Mouse (Mus musculus) neural tube, embryonic 15.5 days (tissue): ENCODE measurements at regions not wholly inside any gene's neighbourhood (a gene's known extent, or its start where the extent isn't known, plus 50 kb on each side); places are given as distances from the start of the nearest gene placed in this dataset.

Experiments used
- ATAC-seq: fragments of 200-750 bp; cut with Nextera tagmentation; 2 replicates; pipeline ENCODE4 v1.8.0; 2017; ENCODE audit warnings: mild to moderate bottlenecking, moderate TSS enrichment, moderate library complexity; ENCODE audit not compliant: low FRiP score
- H3K27ac ChIP-seq: fragments of 300-500 bp; sonication (generic); replicated peaks from 2 replicates; pipeline ENCODE4 v1.5.1; 2015; ENCODE audit warnings: mild to moderate bottlenecking, inconsistent platforms
- H3K27me3 ChIP-seq: fragments of 300-500 bp; sonication (generic); replicated peaks from 2 replicates; pipeline ENCODE4 v1.6.1; 2015; ENCODE audit warnings: inconsistent platforms
- H3K36me3 ChIP-seq: fragments of 300-500 bp; sonication (generic); 2 replicates; pipeline ENCODE4 v1.6.1; 2015; ENCODE audit warnings: inconsistent platforms
- H3K4me1 ChIP-seq: fragments of 300-500 bp; sonication (generic); 2 replicates; pipeline ENCODE4 v1.6.1; 2015; ENCODE audit warnings: inconsistent platforms
- H3K4me2 ChIP-seq: fragments of 300-500 bp; sonication (generic); 2 replicates; pipeline ENCODE4 v1.6.1; 2015; ENCODE audit warnings: inconsistent platforms, mild to moderate bottlenecking, moderate library complexity
- H3K4me3 ChIP-seq: fragments of 300-500 bp; sonication (generic); replicated peaks from 2 replicates; pipeline ENCODE4 v1.5.1; 2015; ENCODE audit warnings: mild to moderate bottlenecking, inconsistent platforms
- H3K9ac ChIP-seq: fragments of 300-500 bp; sonication (generic); replicated peaks from 2 replicates; pipeline ENCODE4 v1.6.1; 2015; ENCODE audit warnings: mild to moderate bottlenecking, inconsistent platforms
- H3K9me3 ChIP-seq: fragments of 300-500 bp; sonication (generic); replicated peaks from 2 replicates; pipeline ENCODE4 v1.6.1; 2016; ENCODE audit warnings: inconsistent platforms
- WGBS: fragments of 180-500 bp; shearing (Covaris S2); methylation state at CpG from one replicate; pipeline ENCODE4 v1.1.7; 2015; ENCODE audit warnings: mixed read lengths; 5-methylcytosine and 5-hydroxymethylcytosine counted together

DNA sequence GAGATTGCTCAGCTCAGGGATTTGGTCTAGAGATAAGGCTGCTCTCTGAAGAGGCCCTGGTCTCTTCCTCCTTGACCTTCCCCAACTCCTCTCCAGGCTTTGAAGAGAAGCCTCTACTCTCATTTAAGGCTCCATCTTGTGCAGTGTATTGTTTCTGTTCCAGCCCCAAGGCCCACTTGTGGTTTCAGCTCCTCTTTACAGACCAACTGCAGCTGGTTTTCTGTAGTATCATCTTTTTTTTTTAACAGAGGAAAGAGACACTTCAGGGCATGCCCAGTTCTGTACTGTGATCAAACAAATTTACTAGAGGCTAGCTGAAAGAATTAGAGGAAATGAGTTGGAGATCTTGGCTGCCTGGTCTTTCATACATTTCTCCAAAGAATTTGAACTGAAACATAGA, 145.4 kb upstream of the Dcn start:
- Histone ChIP-seq H3K4me1 (no peaks in the 10 kb centered on the region), H3K9ac (no peak overlapping the region), H3K27ac (no peak overlapping the region), H3K4me2 (no peak overlapping the region), H3K4me3 (no peak overlapping the region), H3K36me3 (no peaks in the 10 kb centered on the region), H3K9me3 (no peaks in the 10 kb centered on the region), H3K27me3 (no peaks in the 10 kb centered on the region)
- ATAC-seq: no peak

GRCm38 (mm10) chr10:97334606-97335150, 144.7 kb upstream of the Dcn start:
- Histone ChIP-seq H3K9me3 (no peaks in the 10 kb centered on the region), H3K27me3 (no peaks in the 10 kb centered on the region), H3K9ac (no peak overlapping the region), H3K4me3 (no peak overlapping the region), H3K4me1 (no peaks in the 10 kb centered on the region), H3K36me3 (no peaks in the 10 kb centered on the region), H3K27ac (no peak overlapping the region), H3K4me2 (no peak overlapping the region)
- ATAC-seq: no peak
- WGBS: 79% methylated on average over 9 of the region's 9 CpGs

DNA sequence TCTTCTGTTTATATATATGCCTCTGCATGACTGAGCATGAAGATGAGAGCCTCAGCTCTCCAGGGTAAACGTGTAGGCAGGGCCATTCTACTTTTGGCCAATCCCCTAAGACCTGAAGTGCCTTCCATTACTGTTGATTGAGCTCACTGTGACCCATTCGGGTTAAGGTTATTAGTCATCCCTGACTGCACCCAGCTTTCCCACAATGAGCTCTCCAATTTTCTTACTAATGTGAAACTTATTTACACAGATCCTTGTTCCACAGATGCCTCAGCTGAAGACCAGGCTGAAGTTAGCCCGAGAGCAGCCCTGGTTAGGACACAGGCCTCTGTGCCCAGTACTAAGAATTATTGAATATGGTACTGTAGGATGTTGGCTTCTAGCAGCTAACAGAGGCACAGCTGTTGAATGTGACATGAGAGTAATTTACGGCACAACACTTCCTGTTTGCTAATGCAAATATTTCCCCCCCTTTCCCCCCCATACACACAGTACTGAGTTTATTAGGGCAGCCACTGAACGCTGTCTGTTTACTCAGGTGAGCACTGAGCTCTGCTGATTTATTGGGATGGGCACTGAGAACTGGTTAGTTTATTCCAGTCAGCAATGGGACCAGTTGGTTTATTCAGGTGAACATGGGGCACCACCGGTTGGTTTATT, 141.2 kb upstream of the Dcn start:
- WGBS: 56% methylated on average over 6 of the region's 6 CpGs
- H3K36me3 ChIP-seq: no peaks in the 10 kb centered on the region
- H3K9me3 ChIP-seq: no peaks in the 10 kb centered on the region
- ATAC-seq: no peak
- no peaks in the 10 kb centered on the region for H3K4me1 ChIP-seq
- H3K9ac ChIP-seq: no peak overlapping the region
- no peak overlapping the region for H3K27ac ChIP-seq
- no peaks in the 10 kb centered on the region for H3K27me3 ChIP-seq
- H3K4me2 ChIP-seq: no peak overlapping the region
- no peak overlapping the region for H3K4me3 ChIP-seq

- H3K27ac ChIP-seq: no peak overlapping the region
- WGBS: 37% methylated on average over 11 of the region's 11 CpGs
Measured at GRCm38 (mm10) chr10:97339866-97340706, 139.3 kb upstream of the Dcn start.

GRCm38 (mm10) chr10:97345347-97345746, 134.1 kb upstream of the Dcn start:
- H3K4me3 ChIP-seq: no peak overlapping the region
- 28% methylated on average over 6 of the region's 6 CpGs for WGBS
- peak; percentile 73 for ATAC-seq
- no peak overlapping the region for H3K4me2 ChIP-seq
- H3K36me3 ChIP-seq: no peaks in the 10 kb centered on the region
- no peak overlapping the region for H3K9ac ChIP-seq
- no peaks in the 10 kb centered on the region for H3K9me3 ChIP-seq
- no peaks in the 10 kb centered on the region for H3K4me1 ChIP-seq
- H3K27me3 ChIP-seq: no peaks in the 10 kb centered on the region
- no peak overlapping the region for H3K27ac ChIP-seq

More at GRCm38 (mm10) chr10:97339866-97340706, 139.3 kb upstream of the Dcn start:
- Histone ChIP-seq H3K4me3 (no peak overlapping the region), H3K4me2 (peak overlapping the region; percentile 21), H3K4me1 (no peaks in the 10 kb centered on the region), H3K27me3 (no peaks in the 10 kb centered on the region), H3K9me3 (no peaks in the 10 kb centered on the region), H3K9ac (no peak overlapping the region), H3K36me3 (no peaks in the 10 kb centered on the region)
- ATAC-seq: no peak

DNA sequence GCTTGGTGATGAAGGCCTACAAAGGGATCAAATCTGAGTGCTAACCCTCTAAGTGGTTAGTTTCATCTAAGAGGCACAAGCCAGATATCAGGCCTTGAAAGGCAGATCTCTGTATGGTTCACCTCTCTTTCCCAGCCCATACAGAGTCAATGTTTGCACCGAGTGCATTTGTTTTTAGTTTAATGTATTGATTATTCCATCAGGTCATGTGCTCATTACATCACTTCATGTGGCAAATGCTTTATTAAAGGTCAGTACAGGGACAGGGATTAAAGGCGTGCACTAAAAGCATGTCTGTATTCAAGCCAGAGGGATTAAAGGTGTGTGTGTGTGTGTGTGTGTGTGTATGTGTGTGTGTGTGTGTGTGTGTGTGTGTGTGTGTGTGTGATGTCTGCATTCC, 132.5 kb upstream of the Dcn start:
- Histone ChIP-seq H3K36me3 (no peaks in the 10 kb centered on the region), H3K4me3 (no peak overlapping the region), H3K4me1 (no peaks in the 10 kb centered on the region), H3K27me3 (no peaks in the 10 kb centered on the region), H3K4me2 (no peak overlapping the region), H3K9me3 (no peaks in the 10 kb centered on the region), H3K27ac (no peak overlapping the region), H3K9ac (no peak overlapping the region)
- 88% methylated on average over 2 of the region's 2 CpGs for WGBS
- no peak for ATAC-seq

- Histone ChIP-seq H3K4me2 (no peak overlapping the region), H3K9ac (no peak overlapping the region), H3K9me3 (no peaks in the 10 kb centered on the region), H3K4me3 (no peak overlapping the region), H3K36me3 (no peaks in the 10 kb centered on the region), H3K4me1 (no peaks in the 10 kb centered on the region), H3K27ac (no peak overlapping the region), H3K27me3 (no peaks in the 10 kb centered on the region)
- 61% methylated on average over 3 of the region's 3 CpGs for WGBS
- ATAC-seq: no peak
Measured at GRCm38 (mm10) chr10:97368625-97369024, 110.8 kb upstream of the Dcn start.

DNA sequence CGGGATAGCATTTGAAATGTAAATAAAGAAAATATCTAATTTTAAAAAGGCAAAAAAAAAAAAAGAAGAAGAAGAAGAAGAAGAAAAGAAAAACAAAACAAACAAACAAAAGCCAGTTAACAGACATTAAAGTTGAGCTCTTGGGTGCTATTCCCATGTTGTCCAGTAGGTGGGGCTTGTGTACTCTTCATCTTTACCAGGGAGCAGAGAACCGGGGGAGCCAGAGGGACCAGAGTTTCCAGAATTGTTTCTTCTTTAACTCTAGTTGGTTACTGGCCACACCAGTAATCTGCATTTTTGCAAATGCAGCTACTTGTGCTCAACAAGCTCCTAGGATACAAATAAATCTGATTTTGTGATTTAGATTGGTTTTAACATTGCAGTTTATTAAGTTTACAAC, 103.6 kb upstream of the Dcn start:
- H3K27ac ChIP-seq: no peak overlapping the region
- no peak for ATAC-seq
- no peak overlapping the region for H3K9ac ChIP-seq
- no peak overlapping the region for H3K4me3 ChIP-seq
- no peaks in the 10 kb centered on the region for H3K27me3 ChIP-seq
- H3K4me2 ChIP-seq: no peak overlapping the region
- 12% methylated on average over 2 of the region's 2 CpGs for WGBS
- H3K9me3 ChIP-seq: no peaks in the 10 kb centered on the region
- H3K4me1 ChIP-seq: no peaks in the 10 kb centered on the region
- no peaks in the 10 kb centered on the region for H3K36me3 ChIP-seq

GRCm38 (mm10) chr10:97376376-97376775, 103.0 kb upstream of the Dcn start:
- no peaks in the 10 kb centered on the region for H3K27me3 ChIP-seq
- no peak overlapping the region for H3K4me3 ChIP-seq
- no peak overlapping the region for H3K4me2 ChIP-seq
- H3K9ac ChIP-seq: no peak overlapping the region
- H3K9me3 ChIP-seq: no peaks in the 10 kb centered on the region
- WGBS: 64% methylated on average over 4 of the region's 4 CpGs
- no peaks in the 10 kb centered on the region for H3K36me3 ChIP-seq
- ATAC-seq: no peak
- H3K27ac ChIP-seq: no peak overlapping the region
- H3K4me1 ChIP-seq: no peaks in the 10 kb centered on the region

GRCm38 (mm10) chr10:97381586-97381985, 97.8 kb upstream of the Dcn start:
- Histone ChIP-seq H3K4me3 (no peak overlapping the region), H3K4me1 (no peaks in the 10 kb centered on the region), H3K9me3 (no peaks in the 10 kb centered on the region), H3K27me3 (no peaks in the 10 kb centered on the region), H3K27ac (no peak overlapping the region), H3K4me2 (no peak overlapping the region), H3K36me3 (no peaks in the 10 kb centered on the region), H3K9ac (no peak overlapping the region)
- no peak for ATAC-seq

DNA sequence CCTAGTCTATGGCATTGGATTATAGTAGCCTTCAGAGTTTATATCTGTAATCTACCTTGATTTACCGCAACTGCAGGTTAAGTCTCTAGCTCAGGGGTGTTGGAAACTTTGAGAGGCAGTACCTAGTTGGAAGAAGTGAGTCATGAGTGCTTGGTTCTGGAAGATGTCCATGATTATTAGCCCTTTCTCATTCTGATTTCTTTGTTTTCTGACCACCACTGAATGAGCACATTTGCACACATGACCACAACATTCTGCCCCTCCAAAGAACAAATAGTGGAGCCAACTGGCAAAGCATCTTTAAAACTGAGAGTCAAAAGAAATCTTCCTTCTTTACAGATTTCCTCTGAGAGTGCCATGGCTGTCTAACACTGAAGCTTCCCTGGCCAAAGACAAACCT, 95.5 kb upstream of the Dcn start:
- H3K9me3 ChIP-seq: no peaks in the 10 kb centered on the region
- no peaks in the 10 kb centered on the region for H3K36me3 ChIP-seq
- WGBS: 98% methylated on average over 1 of the region's 1 CpGs
- no peak for ATAC-seq
- H3K4me1 ChIP-seq: no peaks in the 10 kb centered on the region
- H3K27me3 ChIP-seq: no peaks in the 10 kb centered on the region
- H3K4me3 ChIP-seq: no peak overlapping the region
- H3K9ac ChIP-seq: no peak overlapping the region
- H3K27ac ChIP-seq: no peak overlapping the region
- H3K4me2 ChIP-seq: no peak overlapping the region

DNA sequence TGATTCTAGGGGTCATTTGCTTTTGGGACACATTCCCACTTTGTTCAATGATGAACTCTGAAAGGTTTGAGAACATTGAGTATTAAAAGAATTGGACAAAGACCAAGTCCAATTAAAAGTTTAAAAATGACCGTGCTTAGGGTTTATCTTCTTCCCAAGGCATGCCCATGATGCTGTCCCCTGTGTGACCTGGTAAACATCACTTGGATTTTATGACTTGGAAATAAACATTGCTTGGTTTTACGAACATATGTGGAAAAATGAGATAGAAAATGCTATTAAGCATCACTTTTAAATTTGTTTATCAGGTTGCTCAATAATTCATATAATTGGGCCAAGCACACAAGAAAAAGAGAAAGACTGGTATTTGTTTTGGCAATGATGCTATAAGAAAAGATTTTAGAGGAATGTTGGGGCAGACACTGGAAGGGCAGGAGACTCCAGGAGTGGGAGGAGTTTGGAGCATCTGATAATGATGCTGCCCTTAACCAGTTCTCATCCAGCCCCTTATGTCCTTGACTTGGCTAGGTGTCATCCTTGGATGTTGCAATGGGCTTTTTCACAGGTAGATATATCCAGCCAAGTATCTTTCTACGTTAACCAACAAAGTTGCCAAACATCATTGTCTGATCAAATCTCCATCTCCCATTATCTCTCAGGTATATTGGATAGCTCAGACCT, 92.1 kb upstream of the Dcn start:
- ATAC-seq: no peak
- 75% methylated on average over 3 of the region's 3 CpGs for WGBS

More for the DNA sequence above, 92.1 kb upstream of the Dcn start:
- Histone ChIP-seq H3K9ac (no peak overlapping the region), H3K4me2 (no peak overlapping the region), H3K27ac (no peak overlapping the region), H3K27me3 (no peaks in the 10 kb centered on the region), H3K36me3 (no peaks in the 10 kb centered on the region), H3K9me3 (no peaks in the 10 kb centered on the region), H3K4me1 (no peaks in the 10 kb centered on the region), H3K4me3 (no peak overlapping the region)
